Mouse (Mus musculus): Measurements from ENCODE around the gene Qrfpr.
A peak's percentile ranks its signal among the peaks of the same experiment; 100 is the strongest.

- TF ChIP-seq CTCF (IDR thresholded peaks at IDR 0.05; ENCODE audit: low read depth, low read length) (peak; percentile 15; the same call in 1 of the 2 replicates), POLR2A (IDR thresholded peaks at IDR 0.05; ENCODE audit: extremely low read depth, insufficient read depth, low read length) (0 out of 2 replicates have a peak, but pooled peaks have one; percentile 46)
Measured at GRCm38 (mm10) chr3:36150934-36151686, 71.0 kb downstream of the Qrfpr start, which contains the start of gene D3Ertd254e.
